Mouse (Mus musculus) C2C12 (cell line): ENCODE data around the gene Pkd2.

Experiments
- CTCF ChIP-seq: IDR thresholded peaks from one replicate; pipeline ENCODE4 v1.5.1; 2011; ENCODE audit not compliant: control insufficient read depth, insufficient read depth, insufficient read length
- FOSL1 ChIP-seq: IDR thresholded peaks from one replicate; pipeline ENCODE4 v1.8.0; 2011; ENCODE audit warnings: mild to moderate bottlenecking, low read length; ENCODE audit not compliant: poor library complexity, insufficient read depth, severe bottlenecking
- MAX ChIP-seq: IDR thresholded peaks from one replicate; pipeline ENCODE4 v1.6.1; 2011; ENCODE audit warnings: mild to moderate bottlenecking, control low read depth
- MYOG ChIP-seq: IDR thresholded peaks from one replicate; pipeline ENCODE4 v1.6.1; 2011; ENCODE audit not compliant: control insufficient read depth, insufficient read length; ENCODE audit errors: extremely low read depth

GRCm38 (mm10) chr5:104511211-104511610 lies 52.0 kb downstream of the Pkd2 start:
- TF ChIP-seq CTCF: no peak
- TF ChIP-seq MAX: no peak
- no peak for TF ChIP-seq FOSL1
- TF ChIP-seq MYOG: no peak
